Mouse (Mus musculus) v-Abl transformed pro-B cells (cell line): ENCODE data around the gene Fam234a.
"Not testable (repeated sequence)": the region's sequence is repeated elsewhere in the genome, so short reads cannot be mapped to it uniquely, and the experiment has no call there.

Experiments
- in situ Hi-C, 2 experiments: fragments of 400-800 bp; cut with MboI; formaldehyde crosslinking; loops; one replicate each; pipeline ENCODE4 v1.15.1; 2025; ENCODE audit not compliant: unreplicated experiment in 2 of 2

Fam234a gene

GRCm38 (mm10) chr17:26244101-26244841, at the start of gene Fam234a:
Gene Fam234a (minus strand): TSS chr17:26244242.
- in situ Hi-C loops: loop anchor here (5.0 kb wide), 1 partner anchor 122 kb away; the partner anchor contains the start of gene Mrpl28 (in 2 of the 2)

GRCm38 (mm10) chr17:26289475-26289874, 45.4 kb upstream of the Fam234a start:
- in situ Hi-C loops: loop anchor here (25.0 kb wide), 1 partner anchor 348 kb away; no protein-coding TSS in a partner anchor

GRCm38 (mm10) chr17:26286199-26286955, 42.3 kb upstream of the Fam234a start:
- in situ Hi-C loops: loop anchor here (25.0 kb wide), 1 partner anchor 351 kb away; no protein-coding TSS in a partner anchor

- in situ Hi-C loops: loop anchor here (5.0 to 25.0 kb wide), 3 partner anchors 146 to 361 kb away; no protein-coding TSS in a partner anchor
Observed at GRCm38 (mm10) chr17:26276711-26277110, 32.7 kb upstream of the Fam234a start.

GRCm38 (mm10) chr17:26275933-26276332, 31.9 kb upstream of the Fam234a start:
- in situ Hi-C loops: loop anchor here (5.0 to 25.0 kb wide), 3 partner anchors 146 to 361 kb away; no protein-coding TSS in a partner anchor

- in situ Hi-C loops: no loop called here
Observed at GRCm38 (mm10) chr17:26272586-26272985, 28.5 kb upstream of the Fam234a start.

GRCm38 (mm10) chr17:26269577-26269976, 25.5 kb upstream of the Fam234a start:
- in situ Hi-C loops: not testable (repeated sequence)

GRCm38 (mm10) chr17:26268851-26269250, 24.8 kb upstream of the Fam234a start:
- in situ Hi-C loops: no loop called here

GRCm38 (mm10) chr17:26262384-26262783, 18.3 kb upstream of the Fam234a start:
- in situ Hi-C loops: no loop called here

GRCm38 (mm10) chr17:26261826-26262225, 17.8 kb upstream of the Fam234a start:
- in situ Hi-C loops: no loop called here

- in situ Hi-C loops: loop anchor here in 1 of 2 experiments (10.0 kb wide), 1 partner anchor 949 kb away; the partner anchor contains the start of gene Lemd2
Observed at GRCm38 (mm10) chr17:26255313-26255712, 11.3 kb upstream of the Fam234a start.

GRCm38 (mm10) chr17:26253399-26253798, 9.4 kb upstream of the Fam234a start:
- in situ Hi-C loops: loop anchor here in 1 of 2 experiments (10.0 kb wide), 1 partner anchor 951 kb away; the partner anchor contains the start of gene Lemd2

GRCm38 (mm10) chr17:26252539-26253251, 8.7 kb upstream of the Fam234a start, which contains the start of gene Luc7l:
Gene Luc7l (plus strand): TSS chr17:26252896.
- in situ Hi-C loops: loop anchor here in 1 of 2 experiments (10.0 kb wide), 1 partner anchor 952 kb away; the partner anchor contains the start of gene Lemd2

GRCm38 (mm10) chr17:26251886-26252538, 8.0 kb upstream of the Fam234a start:
- in situ Hi-C loops: loop anchor here in 1 of 2 experiments (10.0 kb wide), 1 partner anchor 953 kb away; the partner anchor contains the start of gene Lemd2

GRCm38 (mm10) chr17:26243471-26244100, 456 bp downstream of the Fam234a start:
- in situ Hi-C loops: loop anchor here (5.0 kb wide), 1 partner anchor 121 kb away; the partner anchor contains the start of gene Mrpl28 (in 2 of the 2)

- in situ Hi-C loops: loop anchor here (5.0 kb wide), 1 partner anchor 119 kb away; the partner anchor contains the start of gene Mrpl28 (in 2 of the 2)
Observed at GRCm38 (mm10) chr17:26240990-26241389, 3.1 kb downstream of the Fam234a start.

GRCm38 (mm10) chr17:26240120-26240790, 3.8 kb downstream of the Fam234a start:
- in situ Hi-C loops: loop anchor here (5.0 kb wide), 1 partner anchor 118 kb away; the partner anchor contains the start of gene Mrpl28 (in 2 of the 2)

- in situ Hi-C loops: no loop called here
Observed at GRCm38 (mm10) chr17:26239551-26239950, 4.5 kb downstream of the Fam234a start.
